Mouse (Mus musculus) forebrain, postnatal 0 days (tissue): ENCODE data around the gene Ppp2r3a. TPM values are rescaled to one million over a fixed set of nuclear protein-coding genes. Genes with fewer than 3 reads are reported as not detected.
A peak's percentile ranks its signal among the peaks of the same experiment; 100 is the strongest.

Source experiments
- ATAC-seq: fragments of 200-750 bp; cut with Nextera tagmentation; 2 replicates; pipeline ENCODE4 v1.8.0; 2017; ENCODE audit warnings: mild to moderate bottlenecking, moderate library complexity
- DNase-seq: peaks from one replicate; pipeline ENCODE4 v3.0.0-alpha.2; 2015
- H3K27ac ChIP-seq: fragments of 300-500 bp; sonication (generic); 2 replicates; pipeline ENCODE4 v1.5.1; 2014; ENCODE audit warnings: low read depth, mild to moderate bottlenecking, antibody characterized with exemption, low read length, moderate library complexity, mixed read lengths
- H3K27me3 ChIP-seq: fragments of 300-500 bp; sonication (generic); 2 replicates; pipeline ENCODE4 v1.6.1; 2014; ENCODE audit warnings: mild to moderate bottlenecking, low read length, mixed read lengths; ENCODE audit not compliant: insufficient read depth
- H3K36me3 ChIP-seq: fragments of 300-500 bp; sonication (generic); 2 replicates; pipeline ENCODE4 v1.6.1; 2014; ENCODE audit warnings: mild to moderate bottlenecking, moderate library complexity; ENCODE audit not compliant: insufficient read depth
- H3K4me1 ChIP-seq: fragments of 300-500 bp; sonication (generic); 2 replicates; pipeline ENCODE4 v1.6.1; 2014; ENCODE audit warnings: antibody characterized with exemption; ENCODE audit not compliant: insufficient read depth
- H3K4me2 ChIP-seq: fragments of 300-500 bp; sonication (generic); 2 replicates; pipeline ENCODE4 v1.6.1; 2014; ENCODE audit warnings: low read depth, mild to moderate bottlenecking, moderate library complexity
- H3K4me3 ChIP-seq: fragments of 300-500 bp; sonication (generic); 2 replicates; pipeline ENCODE4 v1.5.1; 2014; ENCODE audit warnings: low read depth, low read length, mixed read lengths
- H3K9ac ChIP-seq: fragments of 300-500 bp; sonication (generic); 2 replicates; pipeline ENCODE4 v1.6.1; 2014; ENCODE audit warnings: mild to moderate bottlenecking
- H3K9me3 ChIP-seq: fragments of 300-500 bp; sonication (generic); 2 replicates; pipeline ENCODE4 v1.6.1; 2016; ENCODE audit warnings: low read length
- CTCF ChIP-seq: sonication (generic); IDR thresholded peaks from 2 replicates; pipeline ENCODE4 v1.5.1; 2016; ENCODE audit warnings: antibody characterized with exemption, control low read depth, low read depth
- WGBS: fragments of 180-500 bp; shearing (Covaris S2); extraction: QIAGEN DNeasy Blood & Tissue Kit; methylation state at CpG from one replicate; pipeline ENCODE4 v1.1.7; 2014; 5-methylcytosine and 5-hydroxymethylcytosine counted together
- polyA plus RNA-seq: library from polyadenylated mRNA; unstranded; fragments of >200 nt; fragmentation: Nextera tagmentation; extraction: Ambion mirVana; gene quantifications from 2 replicates; pipeline ENCODE4 v1.2.1, GENCODE M21; 2015
- total RNA-seq: library from RNA; depleted of rRNA; stranded (reverse); fragments of >200 nt; gene quantifications from 2 replicates; pipeline ENCODE4 v1.2.3, GENCODE M21; 2014

Ppp2r3a gene
- total and polyA plus RNA-seq, 2 experiments from 2014 or later, result 16.8 to 45.5 TPM

DNA sequence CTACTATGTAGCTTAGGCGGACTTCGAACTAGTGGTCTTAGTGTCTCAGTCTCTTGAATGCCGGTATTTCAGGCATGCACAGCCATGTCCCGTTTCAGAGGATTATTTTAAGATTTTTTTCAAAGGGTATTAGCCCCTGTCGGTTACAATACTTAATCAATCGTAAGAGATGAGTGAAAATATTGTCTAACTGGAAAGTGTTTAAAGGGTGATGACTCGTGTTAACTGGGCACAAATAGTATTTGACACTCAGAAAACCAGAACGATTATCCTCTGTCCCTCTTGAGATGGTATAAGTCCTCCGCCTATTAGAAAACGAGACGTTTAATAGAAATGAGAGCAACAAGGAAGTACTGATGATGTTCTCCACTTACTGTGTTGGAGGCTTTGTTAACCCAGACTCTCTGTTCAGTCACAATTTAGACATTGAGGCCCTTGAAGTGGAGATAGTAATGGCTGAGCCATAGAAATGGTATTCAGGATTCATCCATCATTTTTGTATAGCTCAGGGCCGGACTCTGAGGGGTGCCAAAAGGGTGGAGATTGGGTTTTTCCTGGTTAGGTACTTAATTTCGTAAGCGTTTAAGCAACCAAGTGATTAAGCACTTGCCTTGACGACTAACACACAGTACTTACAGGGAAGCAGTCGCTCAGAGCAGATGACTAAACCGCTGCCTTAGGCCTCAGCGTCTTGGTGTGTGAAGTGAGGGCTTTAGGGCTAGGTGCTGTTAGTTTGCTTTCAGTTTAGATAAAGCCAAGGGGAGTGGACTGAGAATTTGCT, 175.3 kb downstream of the Ppp2r3a start:
- no peak for ATAC-seq
- no peaks in the 10 kb centered on the region for H3K36me3 ChIP-seq
- DNase-seq, result no peak
- H3K27ac ChIP-seq, result no peak overlapping the region
- H3K4me3 ChIP-seq, result peak overlapping the region; percentile 98
- H3K27me3 ChIP-seq, result no peaks in the 10 kb centered on the region
- peak overlapping the region; percentile 100 for H3K9ac ChIP-seq
- H3K4me2 ChIP-seq, result peak overlapping the region; percentile 87
- no peak for TF ChIP-seq CTCF
- H3K9me3 ChIP-seq, result no peaks in the 10 kb centered on the region
- 1% methylated on average over 18 of the region's 18 CpGs for WGBS
- peaks cover 32% of the 10 kb centered on the region for H3K4me1 ChIP-seq

DNA sequence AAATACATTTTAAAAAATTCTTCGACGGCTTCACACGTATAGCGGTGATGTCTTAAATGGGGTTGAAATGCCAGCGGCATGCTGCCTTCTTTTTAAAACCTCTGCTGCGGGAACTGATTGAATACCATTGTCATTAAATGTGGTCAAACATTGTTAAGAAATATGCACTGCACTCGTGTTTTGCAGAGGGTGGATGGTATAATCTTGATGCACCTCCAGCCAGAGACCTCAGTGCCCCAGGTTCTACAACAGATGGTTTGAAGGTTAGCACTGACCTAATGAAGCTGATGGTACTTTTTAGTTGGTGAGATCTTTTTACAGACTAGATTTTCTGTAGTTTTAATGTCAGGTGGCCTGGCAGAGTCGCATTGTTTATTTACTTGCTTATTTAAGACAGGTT, 175.9 kb downstream of the Ppp2r3a start:
- Histone ChIP-seq H3K9me3 (no peaks in the 10 kb centered on the region), H3K36me3 (no peaks in the 10 kb centered on the region), H3K9ac (peak overlapping the region; percentile 100), H3K4me2 (peak overlapping the region; percentile 87), H3K27ac (no peak overlapping the region), H3K4me3 (peak overlapping the region; percentile 98), H3K27me3 (no peaks in the 10 kb centered on the region), H3K4me1 (peaks cover 32% of the 10 kb centered on the region)
- ATAC-seq (no peak), DNase-seq (no peak)
- no peak for TF ChIP-seq CTCF
- WGBS, result under 1% methylated on average over 8 of the region's 8 CpGs

DNA sequence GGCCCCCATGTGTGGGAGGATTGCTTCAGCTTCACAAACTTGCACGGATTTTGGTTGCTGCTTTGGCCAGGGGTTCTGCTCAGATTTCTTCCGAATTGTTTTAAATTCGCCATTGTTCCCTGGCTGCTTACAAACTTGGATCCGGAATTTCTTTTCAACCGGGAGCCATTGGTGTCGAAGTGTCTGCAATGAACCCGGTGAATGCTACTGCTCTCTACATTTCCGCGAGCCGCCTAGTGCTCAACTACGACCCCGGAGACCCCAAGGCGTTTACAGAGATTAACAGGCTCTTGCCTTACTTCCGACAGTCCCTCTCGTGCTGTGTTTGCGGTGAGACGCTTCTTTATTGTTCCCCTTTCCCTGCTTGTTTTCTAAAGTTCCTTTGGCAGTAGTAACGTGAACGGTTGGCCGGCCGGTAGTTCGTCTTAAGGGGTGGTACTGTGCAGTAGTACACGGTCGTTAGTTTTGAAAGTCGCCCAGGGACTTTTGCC, 176.5 kb downstream of the Ppp2r3a start:
- Histone ChIP-seq H3K9me3 (no peaks in the 10 kb centered on the region), H3K36me3 (no peaks in the 10 kb centered on the region), H3K9ac (peak overlapping the region; percentile 100), H3K4me2 (peak overlapping the region; percentile 87), H3K4me1 (peaks cover 31% of the 10 kb centered on the region), H3K4me3 (peak overlapping the region; percentile 98), H3K27ac (peak overlapping the region; percentile 99), H3K27me3 (no peaks in the 10 kb centered on the region)
- WGBS, result under 1% methylated on average over 25 of the region's 25 CpGs
- no peak for TF ChIP-seq CTCF
- DNase-seq (peak; percentile 24), ATAC-seq (no peak)

DNA sequence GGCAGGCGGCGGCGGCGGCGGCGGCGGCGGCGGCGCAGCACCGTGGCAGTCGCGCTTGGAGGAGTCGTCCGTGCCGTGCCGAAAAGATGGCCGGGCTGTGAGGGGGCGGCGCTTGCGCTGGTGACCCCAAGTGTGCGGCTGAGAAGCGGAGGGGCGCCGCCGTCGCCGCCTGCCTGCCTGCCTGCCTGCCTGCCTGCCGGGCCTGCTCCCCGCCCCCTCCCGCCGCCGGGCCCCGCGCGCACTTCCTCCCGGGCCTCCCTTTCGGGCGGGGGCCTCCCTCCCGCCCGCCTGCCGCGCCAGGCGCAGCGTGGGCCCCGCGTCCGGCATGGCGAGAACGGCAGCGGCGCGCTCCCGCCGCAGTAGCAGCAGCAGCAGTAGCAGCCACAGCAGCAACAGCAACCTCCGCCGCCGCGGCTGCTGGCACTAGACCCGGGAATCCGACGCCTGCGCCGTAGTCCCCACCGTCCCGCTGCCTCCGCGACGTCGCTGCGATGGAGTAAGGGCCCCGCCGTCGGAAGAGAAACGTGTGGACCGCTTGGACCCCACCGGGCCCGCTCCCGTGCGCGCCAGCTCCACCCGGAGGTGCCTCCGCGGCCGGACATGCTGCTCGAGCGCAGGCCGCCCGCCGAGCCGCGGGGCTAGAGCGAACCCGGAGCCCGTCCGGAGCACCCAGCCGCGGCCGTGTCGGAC, 177.1 kb downstream of the Ppp2r3a start:
- DNase-seq, result peak; percentile 74
- peak; percentile 18; the same call in 1 of the 2 replicates for TF ChIP-seq CTCF
- Histone ChIP-seq H3K27me3 (no peaks in the 10 kb centered on the region), H3K4me2 (peak overlapping the region; percentile 87), H3K36me3 (no peaks in the 10 kb centered on the region), H3K27ac (peak overlapping the region; percentile 99), H3K4me1 (peaks cover 25% of the 10 kb centered on the region), H3K9me3 (no peaks in the 10 kb centered on the region), H3K9ac (peak overlapping the region; percentile 100), H3K4me3 (peak overlapping the region; percentile 98)
- WGBS, result under 1% methylated on average over 80 of the region's 100 CpGs
- ATAC-seq, result peak; percentile 79

DNA sequence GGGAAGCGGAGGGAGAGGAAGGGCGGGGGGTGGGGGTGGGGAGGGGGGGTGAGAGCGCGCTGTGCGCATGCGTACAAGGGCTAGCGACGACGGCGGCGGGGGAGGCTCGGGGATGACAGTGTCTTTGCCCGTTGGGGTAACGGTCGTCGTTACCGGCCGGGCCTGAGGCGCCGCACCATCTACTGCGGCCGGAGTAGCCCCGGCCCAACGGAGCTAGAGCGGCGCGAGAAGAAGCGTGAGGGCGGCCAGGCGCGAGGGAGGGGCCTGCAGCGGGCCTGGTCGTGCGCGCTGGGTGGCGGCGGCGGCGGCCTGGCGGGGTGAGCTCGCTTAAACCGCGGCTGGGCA, 177.6 kb downstream of the Ppp2r3a start, which contains the start of gene Msl2:
Gene Msl2 (plus strand): TSS at position 115 of the 345 bp plus-strand sequence.
- Histone ChIP-seq H3K9me3 (no peaks in the 10 kb centered on the region), H3K4me2 (peak within 1 kb of the TSS; percentile 87), H3K4me1 (peaks cover 20% of the 10 kb centered on the region), H3K27ac (peak within 1 kb of the TSS; percentile 99), H3K9ac (peak within 1 kb of the TSS; percentile 100), H3K4me3 (peak within 1 kb of the TSS; percentile 98), H3K36me3 (no peaks in the 10 kb centered on the region), H3K27me3 (no peaks in the 10 kb centered on the region)
- TF ChIP-seq CTCF, result no peak
- DNase-seq, result no peak
- under 1% methylated on average over 38 of the region's 43 CpGs for WGBS
- no peak for ATAC-seq

DNA sequence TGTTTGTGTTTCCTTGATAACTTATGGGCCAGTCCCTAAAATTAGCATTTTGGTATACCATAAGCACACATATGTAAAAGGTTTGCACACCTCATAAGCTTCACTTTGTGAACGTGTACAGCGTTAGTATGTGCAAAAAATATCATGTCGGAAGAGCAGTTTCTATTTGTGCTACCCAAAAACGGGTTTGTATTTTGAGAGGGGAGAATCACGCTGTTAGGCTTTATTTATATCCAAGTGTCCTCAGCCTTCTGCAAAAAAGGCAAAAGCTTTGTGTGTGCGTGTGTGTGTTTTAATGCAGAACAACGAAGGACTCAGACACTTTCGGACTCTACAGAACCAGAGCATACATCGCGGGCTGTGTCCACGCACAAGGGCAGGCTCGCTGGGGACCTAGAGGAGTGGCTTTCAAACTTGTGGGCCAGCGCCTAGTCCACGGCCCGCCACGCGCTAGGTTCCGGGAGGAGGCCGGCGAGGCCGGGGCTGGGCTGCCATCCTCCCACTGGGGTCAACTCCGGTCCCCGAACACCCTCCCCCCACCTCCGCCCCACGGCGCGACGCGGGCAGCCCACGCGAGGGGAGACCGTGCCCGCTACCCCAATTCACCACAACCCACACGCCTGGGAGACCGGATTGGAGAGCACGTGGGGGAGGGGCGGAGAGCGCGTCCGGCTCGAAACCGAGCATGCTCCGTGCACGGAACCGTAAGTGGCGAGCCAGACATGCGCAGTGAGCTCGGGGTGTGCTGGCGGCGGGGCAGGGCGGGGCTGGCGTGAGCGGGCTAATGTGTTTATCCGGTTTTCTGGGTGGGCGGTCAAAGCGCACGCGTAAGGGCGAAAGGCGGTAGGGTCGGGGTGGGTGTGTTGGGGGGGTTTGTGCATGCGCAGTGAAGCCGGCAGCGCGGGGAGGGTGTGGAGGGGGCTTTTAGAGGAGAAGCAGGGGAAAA, 178.3 kb downstream of the Ppp2r3a start:
- Histone ChIP-seq H3K4me3 (peak overlapping the region; percentile 98), H3K4me2 (peak overlapping the region; percentile 85), H3K9ac (peak overlapping the region; percentile 100), H3K36me3 (no peaks in the 10 kb centered on the region), H3K9me3 (no peaks in the 10 kb centered on the region), H3K27me3 (no peaks in the 10 kb centered on the region), H3K27ac (peak overlapping the region; percentile 99), H3K4me1 (peaks cover 15% of the 10 kb centered on the region)
- TF ChIP-seq CTCF, result no peak
- 2% methylated on average over 63 of the region's 65 CpGs for WGBS
- DNase-seq (peak; percentile 99), ATAC-seq (peak; percentile 93)
